Mouse (Mus musculus) heart, embryonic 10.5 days (tissue): ENCODE data around the gene Cyth2. TPM values are rescaled to one million over a fixed set of nuclear protein-coding genes. Genes with fewer than 3 reads are reported as not detected.

Experiments used
- DNase-seq: peaks from one replicate; pipeline ENCODE4 v3.0.0-alpha.2; 2017; ENCODE audit warnings: low spot score
- H3K27ac ChIP-seq: fragments of 300-500 bp; sonication (generic); 2 replicates; pipeline ENCODE4 v1.5.1; 2016; ENCODE audit warnings: mild to moderate bottlenecking
- H3K27me3 ChIP-seq: fragments of 300-500 bp; sonication (generic); 2 replicates; pipeline ENCODE4 v1.6.1; 2016; ENCODE audit warnings: mild to moderate bottlenecking; ENCODE audit not compliant: poor library complexity, insufficient read depth, severe bottlenecking
- H3K36me3 ChIP-seq: fragments of 300-500 bp; sonication (generic); 2 replicates; pipeline ENCODE4 v1.6.1; 2016; ENCODE audit warnings: mild to moderate bottlenecking, moderate library complexity
- H3K4me1 ChIP-seq: fragments of 300-500 bp; sonication (generic); 2 replicates; pipeline ENCODE4 v1.6.1; 2016; ENCODE audit warnings: mild to moderate bottlenecking
- H3K4me3 ChIP-seq: fragments of 300-500 bp; sonication (generic); 2 replicates; pipeline ENCODE4 v1.5.1; 2016; ENCODE audit warnings: mild to moderate bottlenecking, moderate library complexity
- H3K9me3 ChIP-seq: fragments of 300-500 bp; sonication (generic); 2 replicates; pipeline ENCODE4 v1.6.1; 2016; ENCODE audit warnings: mild to moderate bottlenecking, moderate library complexity
- WGBS: fragments of 180-500 bp; shearing (Covaris S2); methylation state at CpG from one replicate; pipeline ENCODE4 v1.1.7; 2016; 5-methylcytosine and 5-hydroxymethylcytosine counted together
- polyA plus RNA-seq: library from polyadenylated mRNA; unstranded; fragments of >200 nt; fragmentation: Nextera tagmentation; extraction: Ambion mirVana; gene quantifications from 2 replicates; pipeline ENCODE4 v1.2.1, GENCODE M21; 2016

Cyth2 gene
- polyA plus RNA-seq, 1 experiment from 2014 or later = 124 TPM

DNA sequence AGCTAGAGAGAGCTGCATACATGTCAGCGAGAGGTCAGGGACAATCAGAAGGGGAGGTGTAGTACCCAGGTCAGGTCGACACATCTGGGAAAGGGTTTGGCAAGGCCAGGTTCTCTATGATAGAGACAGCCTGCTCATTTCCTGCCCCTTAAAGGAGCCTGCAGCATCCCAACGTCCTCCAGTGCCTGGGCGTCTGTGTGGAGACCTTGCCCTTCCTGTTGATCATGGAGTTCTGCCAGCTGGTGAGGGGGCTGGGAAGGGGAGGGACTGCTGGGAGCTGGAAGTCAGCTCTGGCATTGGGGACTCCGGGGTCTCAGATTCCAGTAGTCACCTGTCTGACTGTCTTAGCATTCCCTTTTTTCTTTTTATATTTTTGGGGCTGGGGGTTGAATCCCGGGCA, 23.7 kb downstream of the Cyth2 start:
- no peak overlapping the region for H3K27ac ChIP-seq
- peaks cover 19% of the 10 kb centered on the region for H3K4me1 ChIP-seq
- no peak overlapping the region for H3K4me3 ChIP-seq
- no peaks in the 10 kb centered on the region for H3K9me3 ChIP-seq
- peaks cover 75% of the 10 kb centered on the region for H3K27me3 ChIP-seq
- DNase-seq = no peak
- WGBS = 65% methylated on average over 6 of the region's 6 CpGs
- H3K36me3 ChIP-seq = peaks cover 58% of the 10 kb centered on the region

DNA sequence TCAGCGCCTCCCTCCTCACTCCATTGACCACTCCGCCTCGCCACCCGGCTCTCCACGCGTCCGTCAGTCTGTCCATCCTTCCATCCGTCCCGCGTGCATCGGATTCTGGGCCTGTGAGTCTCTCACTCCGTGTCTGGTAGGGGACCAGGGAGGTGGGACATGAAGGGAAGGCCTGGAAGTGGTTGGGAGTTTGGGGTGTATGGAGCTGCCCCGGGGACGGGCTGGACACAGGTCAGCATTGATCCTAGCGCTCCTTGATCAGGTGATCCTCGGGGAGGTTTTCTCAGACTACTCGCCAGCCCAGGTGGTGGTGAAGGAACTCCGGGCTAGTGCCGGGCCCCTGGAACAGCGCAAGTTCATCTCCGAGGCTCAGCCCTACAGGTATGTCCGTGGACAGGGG, 26.7 kb downstream of the Cyth2 start:
- Histone ChIP-seq H3K9me3 (no peaks in the 10 kb centered on the region), H3K4me3 (peak overlapping the region; percentile 70; the same call in 1 of the 2 replicates), H3K36me3 (peaks cover 37% of the 10 kb centered on the region), H3K4me1 (peaks cover 37% of the 10 kb centered on the region), H3K27ac (no peak overlapping the region), H3K27me3 (peaks cover 66% of the 10 kb centered on the region)
- no peak for DNase-seq
- 79% methylated on average over 22 of the region's 22 CpGs for WGBS

DNA sequence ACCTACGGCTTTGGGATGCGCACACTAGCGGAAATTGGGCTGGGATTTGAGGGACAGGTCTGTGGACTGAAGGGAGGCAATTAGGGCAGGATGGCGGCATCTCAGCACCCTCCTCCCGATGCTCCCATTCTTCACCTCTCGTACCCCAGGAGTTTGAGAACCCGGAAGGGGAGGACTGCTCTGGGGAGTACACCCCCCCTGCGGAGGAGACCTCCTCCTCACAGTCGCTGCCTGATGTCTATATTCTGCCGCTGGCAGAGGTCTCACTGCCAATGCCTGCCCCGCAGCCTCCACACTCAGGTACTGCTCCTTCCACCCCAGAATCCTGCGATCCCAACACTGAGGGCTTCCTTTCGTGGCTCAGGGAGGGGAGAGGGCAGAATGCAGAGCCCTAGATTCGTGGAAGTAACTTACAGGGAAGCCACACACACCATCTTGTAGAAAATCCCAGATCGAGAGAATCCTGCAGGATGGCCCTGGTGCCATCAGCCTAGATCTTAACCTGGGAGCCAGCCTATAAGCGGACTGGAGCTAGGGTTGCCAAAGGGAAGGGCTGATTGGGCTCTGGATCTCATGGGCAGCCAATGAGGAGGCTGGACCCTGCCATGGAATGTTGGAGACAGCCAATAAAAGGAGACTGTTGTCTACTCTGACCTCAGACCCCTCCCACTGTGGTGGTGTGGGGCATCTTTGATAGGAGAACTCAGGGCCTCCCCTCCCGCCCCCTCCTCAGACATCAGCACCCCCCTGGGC, 27.5 kb downstream of the Cyth2 start:
- peaks cover 66% of the 10 kb centered on the region for H3K27me3 ChIP-seq
- H3K4me3 ChIP-seq = peak overlapping the region; percentile 70
- peaks cover 30% of the 10 kb centered on the region for H3K36me3 ChIP-seq
- no peak for DNase-seq
- H3K4me1 ChIP-seq = peaks cover 37% of the 10 kb centered on the region
- no peaks in the 10 kb centered on the region for H3K9me3 ChIP-seq
- H3K27ac ChIP-seq = peak overlapping the region; percentile 60
- 8% methylated on average over 17 of the region's 17 CpGs for WGBS

DNA sequence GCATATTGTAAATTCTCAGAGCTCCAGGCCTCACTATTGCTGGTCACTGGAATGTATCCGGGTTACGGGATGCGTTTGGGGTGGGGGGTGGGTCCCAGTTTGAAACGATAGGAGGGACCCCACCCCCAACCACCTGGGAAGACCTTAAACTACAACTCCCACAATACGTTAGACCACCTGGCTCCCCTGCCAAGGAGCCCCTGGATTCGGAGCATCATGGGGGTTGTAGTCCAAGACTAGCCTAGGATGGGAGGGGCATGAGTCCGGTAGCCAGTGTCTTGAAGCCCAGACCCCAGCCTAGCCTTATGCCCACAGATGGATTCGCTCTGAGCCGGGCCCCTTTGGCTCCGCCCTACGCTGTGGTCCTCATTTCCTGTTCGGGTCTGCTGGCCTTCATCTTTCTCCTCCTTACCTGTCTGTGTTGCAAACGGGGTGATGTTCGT, 28.2 kb downstream of the Cyth2 start:
- DNase-seq = peak; percentile 88
- H3K27ac ChIP-seq = peak overlapping the region; percentile 60
- WGBS = 2% methylated on average over 14 of the region's 14 CpGs

DNA sequence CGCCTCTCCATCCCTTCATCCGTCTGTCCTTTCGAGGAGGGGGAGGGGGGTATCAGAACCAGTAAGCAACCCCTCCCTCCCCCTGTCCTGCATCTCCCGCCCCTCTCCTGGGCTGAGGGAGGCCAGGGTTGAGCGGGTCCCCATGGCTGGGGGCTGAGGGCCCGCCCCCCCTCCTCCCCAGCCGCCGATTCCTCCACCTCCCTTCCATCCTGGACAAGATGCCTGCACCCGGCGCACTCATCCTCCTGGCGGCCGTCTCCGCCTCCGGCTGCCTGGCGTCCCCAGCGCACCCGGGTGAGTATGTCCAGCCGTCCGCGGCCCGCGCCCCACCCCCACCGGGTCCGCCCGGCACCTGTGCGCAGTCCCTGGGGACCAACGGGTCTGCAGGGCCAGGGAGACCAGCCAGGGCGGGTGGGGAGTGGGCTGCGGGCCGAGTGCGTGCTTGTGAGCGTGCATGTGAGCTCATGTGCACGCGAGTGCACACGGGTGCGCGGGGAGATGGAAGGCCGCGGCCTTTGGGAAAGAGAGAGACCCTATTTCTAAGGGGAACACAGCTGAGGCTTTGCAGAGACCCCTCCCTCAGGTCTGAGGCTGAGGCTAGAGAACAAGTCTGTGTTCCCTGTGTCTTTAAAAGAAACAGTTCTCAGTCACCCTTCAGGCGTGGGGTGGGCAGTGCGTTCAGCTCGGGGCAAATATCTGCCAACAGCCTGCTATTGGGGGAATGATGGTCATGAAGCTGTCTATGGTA, 28.8 kb downstream of the Cyth2 start:
- Histone ChIP-seq H3K9me3 (no peaks in the 10 kb centered on the region), H3K27me3 (peaks cover 61% of the 10 kb centered on the region), H3K36me3 (peaks cover 22% of the 10 kb centered on the region), H3K27ac (peak overlapping the region; percentile 76), H3K4me1 (peaks cover 37% of the 10 kb centered on the region), H3K4me3 (peak overlapping the region; percentile 70)
- WGBS = under 1% methylated on average over 41 of the region's 42 CpGs
- DNase-seq = no peak

More for the DNA sequence above, 28.2 kb downstream of the Cyth2 start:
- H3K27me3 ChIP-seq = peaks cover 63% of the 10 kb centered on the region
- H3K4me3 ChIP-seq = peak overlapping the region; percentile 70
- H3K4me1 ChIP-seq = peaks cover 37% of the 10 kb centered on the region
- H3K9me3 ChIP-seq = no peaks in the 10 kb centered on the region
- peaks cover 24% of the 10 kb centered on the region for H3K36me3 ChIP-seq

DNA sequence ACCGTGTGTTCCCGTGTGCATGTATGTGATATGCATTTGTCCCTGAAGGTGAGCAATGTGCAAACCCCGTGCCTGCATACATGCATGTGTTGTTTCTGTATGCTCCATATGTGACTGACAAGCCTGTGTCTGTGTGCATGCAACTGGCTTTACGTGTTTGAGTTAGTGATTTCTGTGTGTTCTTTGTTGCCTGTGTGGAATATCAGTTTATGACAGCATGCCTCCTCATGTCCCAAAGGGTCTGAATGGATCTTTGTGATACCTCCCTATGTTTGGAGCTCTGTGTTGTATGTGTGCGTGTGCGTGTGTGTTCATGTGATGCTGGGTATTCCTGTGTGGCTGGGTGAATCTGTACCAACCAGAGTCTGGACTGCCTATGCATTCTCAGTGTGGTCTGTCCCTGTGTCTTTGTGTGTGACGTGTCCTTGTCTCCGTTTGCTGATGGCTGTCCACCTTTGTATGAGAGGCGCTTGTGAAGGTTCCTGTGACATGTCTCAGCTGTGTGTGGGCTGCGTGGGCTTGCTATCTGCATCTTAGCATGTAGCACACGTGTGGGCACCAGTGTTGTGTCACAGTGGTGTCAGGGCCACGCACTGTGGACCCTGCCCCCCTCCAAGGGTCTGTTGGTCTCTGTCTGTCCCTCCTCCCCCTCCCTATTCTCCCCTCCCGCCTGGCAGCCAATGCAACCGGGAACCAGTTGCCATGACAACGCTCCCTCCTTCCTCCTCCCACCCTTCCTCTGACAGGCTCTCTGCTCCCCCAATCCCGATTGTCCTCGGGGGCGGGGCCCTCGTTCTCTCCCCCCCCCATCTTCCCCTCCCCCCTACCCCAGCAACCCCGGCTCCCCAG, 29.6 kb downstream of the Cyth2 start, which contains the start of gene Sult2b1:
Gene Sult2b1 (minus strand): TSS at position 146 of the 849 bp plus-strand sequence.
- WGBS = 23% methylated on average over 20 of the region's 20 CpGs
- H3K9me3 ChIP-seq = no peaks in the 10 kb centered on the region
- peak within 1 kb of the TSS; percentile 88 for H3K27ac ChIP-seq
- H3K4me3 ChIP-seq = peak within 1 kb of the TSS; percentile 75
- peaks cover 14% of the 10 kb centered on the region for H3K36me3 ChIP-seq
- peaks cover 63% of the 10 kb centered on the region for H3K27me3 ChIP-seq
- DNase-seq = no peak
- H3K4me1 ChIP-seq = peaks cover 37% of the 10 kb centered on the region

DNA sequence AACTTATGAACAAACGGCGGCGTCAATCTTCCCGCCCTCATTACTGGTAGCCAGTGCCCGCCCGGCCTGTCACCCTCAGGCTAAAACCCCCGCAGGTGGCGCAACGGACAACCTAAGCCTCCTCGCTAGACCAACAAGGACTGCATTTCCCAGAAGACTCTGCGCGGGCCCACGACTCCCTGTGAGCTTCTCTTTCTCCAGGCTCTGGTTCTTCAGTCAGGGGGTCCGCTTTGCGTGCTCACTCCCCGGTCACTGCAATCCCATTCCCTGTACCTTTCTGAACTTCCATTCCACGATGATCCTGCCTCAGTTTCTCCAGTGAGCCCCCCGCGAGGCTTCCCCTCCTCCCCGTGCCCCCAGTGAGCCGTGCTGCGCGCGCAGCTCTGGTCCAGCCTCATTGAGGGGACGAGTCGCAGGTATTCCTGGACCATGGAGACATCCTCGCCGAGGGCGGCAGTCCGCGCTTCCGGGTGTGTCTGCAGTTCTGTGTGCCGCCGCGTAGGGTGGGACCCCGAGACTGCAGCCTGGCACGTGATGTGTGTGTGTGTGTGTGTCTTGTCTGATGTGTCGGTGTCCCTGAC, 30.8 kb downstream of the Cyth2 start, which contains the start of gene Lmtk3:
Gene Lmtk3 (plus strand): TSS at position 228 of the 581 bp plus-strand sequence.
- Histone ChIP-seq H3K4me3 (peak within 1 kb of the TSS; percentile 75), H3K27ac (peak within 1 kb of the TSS; percentile 88), H3K9me3 (no peaks in the 10 kb centered on the region), H3K27me3 (peaks cover 74% of the 10 kb centered on the region), H3K36me3 (peaks cover 8% of the 10 kb centered on the region; the same call in 1 of the 2 replicates), H3K4me1 (peaks cover 45% of the 10 kb centered on the region)
- DNase-seq = peak; percentile 90
- under 1% methylated on average over 38 of the region's 38 CpGs for WGBS

DNA sequence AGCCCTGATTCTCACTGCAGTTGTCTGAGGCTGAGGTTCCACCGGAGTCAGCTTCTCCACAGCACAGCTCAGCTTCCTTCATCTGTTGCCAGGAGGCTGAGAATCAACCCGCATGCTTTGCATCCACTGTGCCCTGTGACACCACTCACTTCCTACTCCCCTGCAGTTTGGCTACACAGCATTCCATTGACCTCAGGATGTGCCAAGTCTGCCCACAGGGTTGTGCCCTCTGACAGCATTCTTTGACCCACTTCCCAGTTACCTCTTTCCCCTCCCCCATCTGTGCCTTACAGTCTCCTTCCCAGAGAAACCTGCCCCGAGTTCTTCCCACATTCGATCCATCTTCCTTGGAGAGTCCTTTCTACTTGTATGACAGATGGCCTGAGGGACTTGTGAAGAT, 32.1 kb downstream of the Cyth2 start:
- no peak for DNase-seq
- H3K9me3 ChIP-seq = no peaks in the 10 kb centered on the region
- H3K36me3 ChIP-seq = no peaks in the 10 kb centered on the region
- peaks cover 42% of the 10 kb centered on the region for H3K4me1 ChIP-seq
- WGBS = 64% methylated on average over 4 of the region's 4 CpGs
- peaks cover 62% of the 10 kb centered on the region for H3K27me3 ChIP-seq
- no peak overlapping the region for H3K27ac ChIP-seq
- no peak overlapping the region for H3K4me3 ChIP-seq

DNA sequence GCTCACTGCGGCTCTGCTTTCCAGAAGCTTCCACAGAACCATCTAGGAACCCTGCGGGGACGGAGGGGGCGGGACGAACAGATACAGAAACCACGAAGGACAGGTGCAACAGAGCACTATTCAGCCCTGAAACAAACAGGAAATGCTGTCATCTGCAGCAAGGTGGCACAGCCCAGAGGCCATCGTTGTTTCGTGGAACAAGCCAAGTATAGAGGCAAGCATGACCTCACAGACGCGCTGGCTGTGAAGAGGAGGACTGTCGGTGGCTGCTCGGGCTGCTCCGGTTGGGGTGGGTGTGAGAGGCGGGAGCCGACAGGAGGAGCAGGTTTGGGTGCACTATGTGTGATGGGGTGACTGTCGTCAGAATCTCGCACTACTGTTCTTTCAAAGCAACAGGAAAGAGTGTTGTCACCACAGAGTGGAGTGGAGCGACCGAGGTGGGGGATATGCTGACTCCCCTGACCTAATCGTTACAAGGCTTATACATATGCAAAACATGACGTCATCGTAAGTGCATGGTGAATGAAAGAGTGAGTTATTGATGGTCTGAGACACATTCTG, 35.2 kb downstream of the Cyth2 start:
- 27% methylated on average over 22 of the region's 22 CpGs for WGBS
- DNase-seq = no peak
- no peaks in the 10 kb centered on the region for H3K36me3 ChIP-seq
- H3K9me3 ChIP-seq = no peaks in the 10 kb centered on the region; the same call in 1 of the 2 replicates
- H3K27me3 ChIP-seq = peaks cover 41% of the 10 kb centered on the region
- peaks cover 13% of the 10 kb centered on the region for H3K4me1 ChIP-seq
- peak overlapping the region; percentile 41 for H3K4me3 ChIP-seq
- H3K27ac ChIP-seq = no peak overlapping the region

DNA sequence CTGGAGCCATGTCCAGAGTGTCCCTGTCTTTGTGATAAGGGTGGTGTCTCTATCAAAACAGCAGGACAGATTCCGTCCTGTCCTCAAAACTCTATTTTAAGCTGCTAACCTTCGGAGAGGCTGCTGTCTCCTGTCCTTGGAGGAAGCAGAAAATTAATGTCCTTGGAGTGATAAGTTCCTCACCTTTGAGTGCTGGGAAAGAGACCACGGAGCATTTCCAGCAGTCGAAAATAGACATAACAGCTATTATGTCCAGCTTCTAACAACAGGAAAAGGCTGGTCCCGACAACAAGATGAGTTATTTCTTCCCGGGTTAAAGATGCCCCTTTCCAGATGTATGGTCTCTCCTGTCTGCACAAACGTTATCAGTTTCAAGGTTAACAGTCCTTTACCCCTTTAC, 39.1 kb downstream of the Cyth2 start:
- no peaks in the 10 kb centered on the region for H3K36me3 ChIP-seq
- no peak overlapping the region for H3K4me3 ChIP-seq
- H3K27me3 ChIP-seq = peaks cover 39% of the 10 kb centered on the region
- no peak for DNase-seq
- H3K27ac ChIP-seq = no peak overlapping the region
- 64% methylated on average over 7 of the region's 7 CpGs for WGBS
- no peaks in the 10 kb centered on the region; the same call in 1 of the 2 replicates for H3K9me3 ChIP-seq
- peaks cover 8% of the 10 kb centered on the region; the same call in 1 of the 2 replicates for H3K4me1 ChIP-seq

DNA sequence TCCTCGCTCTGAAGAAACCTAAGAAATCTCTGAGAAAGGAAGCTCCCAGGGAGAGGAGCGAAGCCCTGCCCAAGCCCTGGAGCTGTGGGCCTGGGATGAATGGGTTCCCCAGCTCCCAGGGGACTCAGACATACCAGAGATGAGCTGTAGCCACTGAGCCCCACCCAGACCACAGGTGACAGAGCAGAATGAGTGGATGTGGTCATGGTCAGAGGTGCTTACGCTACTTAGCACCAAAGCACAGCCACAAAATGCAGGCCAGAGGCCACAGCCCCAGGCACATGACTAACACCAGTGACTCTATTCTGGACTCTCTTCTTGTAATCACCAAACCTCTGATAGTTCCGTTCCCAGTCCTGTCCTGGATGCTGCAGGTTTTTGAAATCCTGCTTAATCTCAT, 43.3 kb downstream of the Cyth2 start:
- DNase-seq = no peak
- no peaks in the 10 kb centered on the region; the same call in 1 of the 2 replicates for H3K9me3 ChIP-seq
- WGBS = 58% methylated on average over 4 of the region's 4 CpGs
- no peak overlapping the region for H3K27ac ChIP-seq
- H3K4me1 ChIP-seq = peaks cover 3% of the 10 kb centered on the region; the same call in 1 of the 2 replicates
- H3K27me3 ChIP-seq = peaks cover 29% of the 10 kb centered on the region
- H3K36me3 ChIP-seq = no peaks in the 10 kb centered on the region
- H3K4me3 ChIP-seq = no peak overlapping the region
